Mouse (Mus musculus): ENCODE results near the gene Pex6.

Gene Pex6

GRCm38 (mm10) chr17:46772038-46772403, 60.8 kb downstream of the Pex6 start:
- no peak for ATAC-seq (ENCODE audit: insufficient number of reproducible peaks, low FRiP score, low TSS enrichment)

DNA sequence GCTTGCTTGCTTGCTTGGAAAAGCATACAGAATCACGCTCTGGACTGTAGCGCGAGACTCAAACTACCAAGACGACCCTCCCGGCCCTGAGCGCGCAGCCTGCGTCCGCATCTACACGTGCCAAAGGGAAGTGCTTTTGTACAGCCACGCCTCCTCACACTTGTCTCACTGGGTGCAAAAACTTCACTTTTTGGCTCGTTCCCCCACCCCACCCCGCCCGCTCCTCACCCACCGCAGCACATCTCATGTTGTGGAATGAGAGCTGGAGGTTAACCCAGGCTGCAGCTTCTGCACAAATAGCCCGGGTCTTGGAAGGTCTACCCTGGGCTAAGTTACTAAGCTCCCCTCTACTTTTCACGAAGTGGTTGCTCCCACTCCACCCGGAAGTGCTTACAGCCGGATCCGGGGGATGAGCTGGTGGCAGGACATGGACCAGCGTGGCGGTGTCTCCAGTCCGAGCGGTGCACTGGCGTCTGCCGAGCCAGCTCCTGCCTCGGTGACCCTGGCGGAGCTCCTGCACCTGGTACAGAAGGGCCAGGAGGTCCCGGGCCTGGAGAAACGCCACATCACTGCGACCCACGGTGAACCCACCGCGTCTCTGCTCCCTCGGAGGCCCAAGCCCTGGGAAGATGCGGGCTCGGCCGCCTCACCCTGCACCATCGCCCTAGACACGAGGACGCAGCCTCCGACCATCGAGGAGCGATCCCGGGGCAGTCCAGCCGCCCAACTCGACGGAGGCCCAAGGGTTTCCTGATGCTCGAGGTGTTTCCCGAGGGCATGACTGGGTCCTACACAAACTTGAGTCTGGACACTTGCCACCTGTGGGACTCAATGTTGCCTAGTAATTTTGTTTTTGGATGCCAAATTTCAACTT, 61.4 kb downstream of the Pex6 start, which contains the start of gene 2310039H08Rik:
Gene 2310039H08Rik, plus strand, starts transcription at position 232 of the 874 bp plus-strand sequence.
- ATAC-seq (ENCODE audit: insufficient number of reproducible peaks, low FRiP score, low TSS enrichment) = peak; percentile 89

DNA sequence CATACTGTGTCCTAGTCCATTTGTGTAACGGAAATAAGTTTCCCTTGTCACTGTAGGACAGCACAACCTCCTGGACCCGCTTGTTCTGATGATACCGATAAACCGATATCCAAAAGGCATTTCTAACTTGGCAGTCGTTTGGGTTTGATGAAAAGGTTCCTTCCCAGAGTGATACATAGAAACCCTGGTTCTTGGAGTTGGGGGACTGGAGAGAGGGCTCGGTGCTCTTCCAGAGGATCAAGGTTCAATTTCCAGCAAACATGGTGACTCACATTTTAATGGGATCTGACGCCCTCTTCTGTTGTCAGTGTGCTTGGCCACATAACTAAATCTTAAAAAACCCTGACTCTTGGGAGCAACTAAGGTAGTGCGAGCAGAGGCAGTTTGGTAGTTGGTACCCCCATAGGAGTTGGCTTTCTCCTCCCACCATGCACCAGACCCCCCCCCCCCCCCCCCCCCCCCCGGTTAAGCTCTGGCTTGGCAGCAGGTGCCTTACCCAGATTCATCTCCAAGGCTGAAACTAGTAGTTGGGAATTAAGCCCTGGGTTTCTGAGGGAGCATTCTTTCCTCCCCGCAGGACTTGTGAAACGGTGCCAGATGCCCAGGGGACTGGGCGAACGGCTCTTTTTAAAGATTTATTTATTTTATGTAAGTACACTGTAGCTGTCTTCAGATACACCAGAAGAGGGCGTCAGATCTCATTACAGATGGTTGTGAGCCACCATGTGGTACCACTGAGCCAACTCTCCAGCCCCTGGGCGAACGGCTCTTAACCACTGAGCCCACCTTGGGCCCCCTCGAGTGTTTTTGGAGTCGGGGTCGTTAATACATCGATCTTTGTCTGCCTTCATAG, 62.2 kb downstream of the Pex6 start:
- ATAC-seq (ENCODE audit: insufficient number of reproducible peaks, low FRiP score, low TSS enrichment) = no peak

GRCm38 (mm10) chr17:46774131-46774472, 62.8 kb downstream of the Pex6 start:
- no peak for ATAC-seq (ENCODE audit: insufficient number of reproducible peaks, low FRiP score, low TSS enrichment)

GRCm38 (mm10) chr17:46775070-46775469, 63.8 kb downstream of the Pex6 start:
- no peak for ATAC-seq (ENCODE audit: insufficient number of reproducible peaks, low FRiP score, low TSS enrichment)

Data from cerebellum, adult (tissue).